Mouse (Mus musculus) lung, postnatal 4 days (tissue): ENCODE measurements around the gene Taar7e.
"Not testable (repeated sequence)": the region's sequence is repeated elsewhere in the genome, so short reads cannot be mapped to it uniquely, and the experiment has no call there.

ENCODE experiments used
- DNase-seq, 2 experiments: peaks; one replicate each; pipeline ENCODE4 v3.0.0; 2021

Taar7e gene

GRCm38 (mm10) chr10:24037314-24037713 is at the start of gene Taar7e:
Gene Taar7e, plus strand, starts transcription at chr10:24037614.
- no peak for DNase-seq

- DNase-seq: no peak
These were observed 44.0 kb upstream of the Taar7e start, which contains the start of gene Taar7a for GRCm38 (mm10) chr10:23993381-23993780. Gene Taar7a, minus strand, starts transcription at chr10:23993481.

- no peak for DNase-seq
These were observed 37.8 kb upstream of the Taar7e start, which contains the start of gene Taar7b for GRCm38 (mm10) chr10:23999639-24000038. Gene Taar7b, plus strand, starts transcription at chr10:23999939.

- no peak for DNase-seq
These were observed 31.0 kb upstream of the Taar7e start for GRCm38 (mm10) chr10:24006442-24006841.

- DNase-seq: no peak
These were observed 30.4 kb upstream of the Taar7e start for GRCm38 (mm10) chr10:24007034-24007433.

GRCm38 (mm10) chr10:24008143-24008542 is 29.3 kb upstream of the Taar7e start:
- DNase-seq: no peak

- DNase-seq: no peak
These were observed 10.5 kb upstream of the Taar7e start, which contains the start of gene Taar7d for GRCm38 (mm10) chr10:24026922-24027321. Gene Taar7d, plus strand, starts transcription at chr10:24027222.

- DNase-seq: no peak
These were observed 6.1 kb upstream of the Taar7e start for GRCm38 (mm10) chr10:24031347-24031746.

- no peak for DNase-seq
These were observed 2.9 kb downstream of the Taar7e start for GRCm38 (mm10) chr10:24040120-24040869.

GRCm38 (mm10) chr10:24049210-24049609 is 11.8 kb downstream of the Taar7e start, which contains the start of gene Taar7f:
Gene Taar7f, plus strand, starts transcription at chr10:24049510.
- DNase-seq: no peak

GRCm38 (mm10) chr10:24052039-24052438 is 14.6 kb downstream of the Taar7e start:
- DNase-seq: no peak

- DNase-seq: no peak
These were observed 21.6 kb downstream of the Taar7e start for GRCm38 (mm10) chr10:24058986-24059385.

GRCm38 (mm10) chr10:24074751-24075150 is 37.3 kb downstream of the Taar7e start:
- DNase-seq: not testable (repeated sequence)

GRCm38 (mm10) chr10:24076200-24076599 is 38.8 kb downstream of the Taar7e start, which contains the start of gene Taar8a:
Gene Taar8a, plus strand, starts transcription at chr10:24076500.
- DNase-seq: not testable (repeated sequence)

GRCm38 (mm10) chr10:24080166-24080565 is 42.8 kb downstream of the Taar7e start:
- peak in 1 of 2 experiments; percentile 53 for DNase-seq

- no peak for DNase-seq
These were observed 48.5 kb downstream of the Taar7e start for GRCm38 (mm10) chr10:24085936-24086335.

GRCm38 (mm10) chr10:24086555-24086954 is 49.1 kb downstream of the Taar7e start:
- no peak for DNase-seq

- no peak for DNase-seq
These were observed 49.8 kb downstream of the Taar7e start for GRCm38 (mm10) chr10:24087168-24087567.
